Comparison of ENCODE assay signal across 28 mouse cellular contexts in the genomic region with DNA sequence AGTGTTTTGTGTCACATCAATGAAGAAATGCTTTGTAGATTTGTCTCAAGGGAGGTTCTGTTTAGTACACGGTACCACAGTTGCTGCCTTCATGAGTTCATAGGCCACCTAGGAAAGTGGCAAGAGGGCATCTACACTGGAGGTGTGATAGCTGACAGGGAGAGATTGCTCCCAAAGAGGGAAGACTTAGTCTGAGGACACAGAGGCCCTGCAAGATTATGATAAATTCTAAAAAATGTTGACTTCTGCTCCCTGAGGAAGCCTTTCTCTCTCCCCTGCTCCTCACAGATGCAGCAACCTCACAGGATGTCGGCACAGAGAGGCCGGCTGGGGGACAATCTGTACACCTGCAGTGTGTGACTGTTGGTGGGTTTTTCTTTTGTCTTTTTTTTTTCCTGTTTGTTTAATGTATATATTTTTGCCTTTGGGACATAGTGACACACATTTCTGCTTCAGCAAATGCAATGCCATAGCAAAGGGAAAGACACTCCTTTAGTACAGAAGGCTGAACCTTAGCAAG.
A peak's percentile ranks its signal among the peaks of the same experiment; 100 is the strongest.
DNase-seq lines count a peak whose midpoint lies in the region; ATAC-seq and TF ChIP-seq lines count a peak whose summit lies in the region.
"Had no signal": no experiment of that assay in that cellular context is flagged by ENCODE, and none has a peak within 500 bp of the region (broad histone marks: within the 10 kb centered on the region; RNA-seq: fewer than 3 reads in every experiment).

No protein-coding gene starts in this region.

- 0 out of 2 replicates have a peak, but pooled peaks have one; percentile 17 for TF ChIP-seq POLR2A in thymus, adult 2 months (IDR thresholded peaks at IDR 0.05; ENCODE audit: control insufficient read depth, extremely low read depth, insufficient read depth, low read length, poor library complexity)

- H3K36me3 ChIP-seq in heart, postnatal 0 days (replicated peaks; ENCODE audit: control insufficient read depth, insufficient read depth, low read length): no peaks in the 10 kb centered on the region
- H3K36me3 ChIP-seq in thymus, adult 2 months (ENCODE audit: control insufficient read depth, insufficient read depth, low read length): no peaks in the 10 kb centered on the region
- H3K36me3 ChIP-seq in forebrain, embryonic 10.5 days (replicated peaks): no peaks in the 10 kb centered on the region
- H3K36me3 ChIP-seq: G1E; heart, embryonic 10.5 days; heart, embryonic 13.5 days; hindbrain, embryonic 10.5 days had no signal

- no peaks in the 10 kb centered on the region for H3K4me1 ChIP-seq in heart, postnatal 0 days (ENCODE audit: control insufficient read depth, insufficient read depth)
- H3K4me1 ChIP-seq in thymus, adult 2 months (replicated peaks; ENCODE audit: control insufficient read depth, insufficient read depth, low read length): peaks cover 21% of the 10 kb centered on the region
- H3K4me1 ChIP-seq in forebrain, embryonic 10.5 days: no peaks in the 10 kb centered on the region
- H3K4me1 ChIP-seq: heart, embryonic 10.5 days; heart, embryonic 13.5 days; hindbrain, embryonic 10.5 days had no signal

- no peak for DNase-seq in heart, postnatal 0 days (ENCODE audit: low spot score)
- DNase-seq in heart, adult 18-20 months: no peak
- DNase-seq in thymus, adult 2 months: peak; percentile 78
- DNase-seq in thymus, postnatal 14 days: peak; percentile 88
- DNase-seq in thymus, postnatal 4 days: peak; percentile 80
- no peak for DNase-seq in forebrain, embryonic 10.5 days (ENCODE audit: extremely low spot score, low spot score)
- no peak for DNase-seq in right cerebral cortex, postnatal 14 days
- DNase-seq: adrenal gland, postnatal 10 days; adrenal gland, postnatal 36 days; B cell, adult 2 months; cerebellum, adult 18-20 months; cerebellum, adult 9-10 months; cerebellum, postnatal 25 days; forebrain, postnatal 0 days; gastrocnemius, adult 2 months; gastrocnemius, postnatal 14 days; heart, adult 11 months; heart, postnatal 10 days; heart, postnatal 36 days had no signal

- no peak overlapping the region for H3K9ac ChIP-seq in heart, postnatal 0 days (replicated peaks; ENCODE audit: low read depth, low read length)
- H3K9ac ChIP-seq: forebrain, postnatal 0 days; heart, embryonic 13.5 days; hindbrain, embryonic 14.5 days had no signal

- peak overlapping the region; percentile 64; the same call in 1 of the 2 replicates for H3K27ac ChIP-seq in heart, postnatal 0 days (ENCODE audit: low read depth)
- peak overlapping the region; percentile 96 for H3K27ac ChIP-seq in thymus, adult 2 months (ENCODE audit: control insufficient read depth, insufficient read depth, low read length)
- H3K27ac ChIP-seq in forebrain, embryonic 10.5 days: no peak overlapping the region
- H3K27ac ChIP-seq: gastrocnemius, adult 2 months; heart, embryonic 10.5 days; heart, embryonic 13.5 days; hindbrain, embryonic 10.5 days; hindbrain, embryonic 14.5 days; hindbrain, postnatal 0 days had no signal

- no peak for TF ChIP-seq CTCF in heart, postnatal 0 days (IDR thresholded peaks at IDR 0.05; ENCODE audit: low read depth)
- no peak for TF ChIP-seq CTCF in thymus, adult 2 months (IDR thresholded peaks at IDR 0.05; ENCODE audit: borderline replicate concordance, control insufficient read depth, extremely low read depth, insufficient read depth, low read length, poor library complexity)

- ATAC-seq in heart, postnatal 0 days (ENCODE audit: insufficient read depth, low read depth): no peak
- ATAC-seq: forebrain, embryonic 14.5 days; forebrain, postnatal 0 days; hindbrain, postnatal 0 days; inflammation-experienced regulatory T-cells, adult 6 months; Patski had no signal

- TF ChIP-seq EP300 in heart, postnatal 0 days (IDR thresholded peaks at IDR 0.05; ENCODE audit: low read depth): no peak

- H3K4me3 ChIP-seq in heart, postnatal 0 days (ENCODE audit: low read depth, low read length): no peak overlapping the region
- H3K4me3 ChIP-seq in thymus, adult 2 months (ENCODE audit: control insufficient read depth, insufficient read depth, low read length): no peak overlapping the region
- H3K4me3 ChIP-seq in forebrain, embryonic 10.5 days: no peak overlapping the region
- H3K4me3 ChIP-seq: gastrocnemius, adult 2 months; heart, embryonic 10.5 days; heart, embryonic 13.5 days; hindbrain, embryonic 10.5 days had no signal

- no peaks in the 10 kb centered on the region for H3K9me3 ChIP-seq in heart, postnatal 0 days (replicated peaks; ENCODE audit: control insufficient read depth, low read length)
- H3K9me3 ChIP-seq in forebrain, embryonic 10.5 days: no peaks in the 10 kb centered on the region
- H3K9me3 ChIP-seq: heart, embryonic 10.5 days; heart, embryonic 13.5 days; hindbrain, embryonic 10.5 days had no signal

- no peak overlapping the region for H3K4me2 ChIP-seq in heart, postnatal 0 days (ENCODE audit: low read depth, low read length)
- H3K4me2 ChIP-seq: heart, embryonic 13.5 days; hindbrain, embryonic 14.5 days had no signal

- no peaks in the 10 kb centered on the region for H3K27me3 ChIP-seq in heart, postnatal 0 days (ENCODE audit: control insufficient read depth, insufficient read depth, low read length)
- H3K27me3 ChIP-seq in thymus, adult 2 months (ENCODE audit: control insufficient read depth, insufficient read depth, low read length): no peaks in the 10 kb centered on the region
- H3K27me3 ChIP-seq in forebrain, embryonic 10.5 days (ENCODE audit: poor library complexity, severe bottlenecking): no peaks in the 10 kb centered on the region
- H3K27me3 ChIP-seq: heart, embryonic 13.5 days; Patski had no signal

- WGBS in heart, postnatal 0 days: 66% methylated on average over 3 of the region's 3 CpGs
- 10% methylated on average over 3 of the region's 3 CpGs for WGBS in thymus, adult 2 months
- WGBS in forebrain, embryonic 10.5 days: 93% methylated on average over 3 of the region's 3 CpGs

Comparison
In these comparisons a context has a peak if more than half of its experiments do, and no peak if none do; other contexts are left out.
1. DNase-seq: peak in thymus, adult 2 months (single experiment), thymus, postnatal 14 days (single experiment) and thymus, postnatal 4 days (single experiment); none in heart, postnatal 0 days (single experiment), heart, adult 18-20 months (0 of 2), forebrain, embryonic 10.5 days (single experiment) and right cerebral cortex, postnatal 14 days (single experiment).